Mouse (Mus musculus) limb, embryonic 10.5 days (tissue): ENCODE measurements around the gene Alkbh2. TPM values are rescaled to one million over a fixed set of nuclear protein-coding genes. Genes with fewer than 3 reads are reported as not detected.

Source experiments
- DNase-seq: peaks from one replicate; pipeline ENCODE4 v3.0.0-alpha.2; 2017; ENCODE audit warnings: low spot score
- H3K27ac ChIP-seq: fragments of 300-500 bp; sonication (generic); 2 replicates; pipeline ENCODE4 v1.5.1; 2016; ENCODE audit warnings: mild to moderate bottlenecking
- H3K27me3 ChIP-seq: fragments of 300-500 bp; sonication (generic); 2 replicates; pipeline ENCODE4 v1.6.1; 2016; ENCODE audit warnings: low read depth, mild to moderate bottlenecking; ENCODE audit not compliant: poor library complexity, severe bottlenecking
- H3K36me3 ChIP-seq: fragments of 300-500 bp; sonication (generic); 2 replicates; pipeline ENCODE4 v1.6.1; 2016; ENCODE audit warnings: mild to moderate bottlenecking, moderate library complexity
- H3K4me1 ChIP-seq: fragments of 300-500 bp; sonication (generic); 2 replicates; pipeline ENCODE4 v1.6.1; 2016
- H3K4me3 ChIP-seq: fragments of 300-500 bp; sonication (generic); 2 replicates; pipeline ENCODE4 v1.5.1; 2016; ENCODE audit warnings: mild to moderate bottlenecking, moderate library complexity
- H3K9me3 ChIP-seq: fragments of 300-500 bp; sonication (generic); replicated peaks from 2 replicates; pipeline ENCODE4 v1.6.1; 2016; ENCODE audit warnings: mild to moderate bottlenecking
- WGBS: fragments of 180-500 bp; shearing (Covaris S2); methylation state at CpG from one replicate; pipeline ENCODE4 v1.1.7; 2016; 5-methylcytosine and 5-hydroxymethylcytosine counted together
- polyA plus RNA-seq: library from polyadenylated mRNA; unstranded; fragments of >200 nt; fragmentation: Nextera tagmentation; extraction: Ambion mirVana; gene quantifications from 2 replicates; pipeline ENCODE4 v1.2.1, GENCODE M21; 2016

The Alkbh2 gene
- polyA plus RNA-seq, 1 experiment from 2014 or later = 12.9 TPM

DNA sequence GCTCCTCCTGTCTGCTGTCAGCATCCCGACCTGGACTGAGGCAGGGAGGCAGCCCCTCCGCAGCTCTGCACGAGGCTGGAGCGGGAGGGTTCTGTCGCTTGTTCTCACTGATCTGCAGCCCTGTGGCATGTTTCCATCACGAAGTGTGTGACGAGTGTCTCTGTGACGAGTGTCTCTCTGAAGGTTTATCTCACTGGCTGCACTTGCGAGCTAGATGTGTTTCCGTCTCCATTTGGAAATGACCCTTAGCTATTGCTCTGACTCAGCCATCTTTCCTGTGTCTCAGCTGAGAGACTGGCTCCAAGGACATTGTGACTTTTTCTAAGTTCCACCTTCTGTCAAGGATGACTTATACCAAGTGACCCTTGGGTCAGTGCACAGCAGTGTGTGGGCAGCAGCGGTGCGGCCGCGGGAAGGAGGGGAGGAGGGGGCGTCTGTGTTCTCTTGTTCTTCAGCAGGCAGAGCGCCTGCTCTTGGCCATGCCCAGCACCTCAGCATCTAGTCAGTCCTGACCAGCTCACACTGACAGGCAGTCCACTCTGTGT is 21.6 kb downstream of the Alkbh2 start:
- no peaks in the 10 kb centered on the region for H3K9me3 ChIP-seq
- no peak overlapping the region for H3K4me3 ChIP-seq
- no peaks in the 10 kb centered on the region for H3K27me3 ChIP-seq
- 81% methylated on average over 16 of the region's 16 CpGs for whole genome bisulfite sequencing
- no peak for DNase-seq
- peaks cover 94% of the 10 kb centered on the region for H3K36me3 ChIP-seq
- no peak overlapping the region for H3K27ac ChIP-seq
- H3K4me1 ChIP-seq = no peaks in the 10 kb centered on the region; the same call in 1 of the 2 replicates

DNA sequence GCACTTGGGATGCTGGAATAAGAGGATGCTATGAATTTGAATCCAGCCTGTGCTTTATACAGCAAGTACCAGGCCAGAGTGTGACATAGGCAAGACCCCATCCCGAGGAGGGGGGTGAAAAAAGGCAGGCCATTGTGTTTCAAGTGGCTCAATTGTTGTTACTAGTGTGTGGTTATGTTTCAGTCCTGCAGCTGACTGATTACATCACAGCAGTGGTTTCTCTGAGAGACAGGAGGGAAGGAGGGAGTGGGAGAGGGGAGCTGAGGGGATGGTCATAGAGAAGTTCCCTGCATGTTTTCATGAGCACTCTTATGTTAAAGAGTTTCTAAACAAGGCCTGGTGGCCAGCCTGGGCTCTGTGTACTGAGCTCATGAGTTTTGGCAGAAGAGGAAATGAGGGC is 25.2 kb downstream of the Alkbh2 start:
- H3K36me3 ChIP-seq = peaks cover 58% of the 10 kb centered on the region
- no peak for DNase-seq
- no peaks in the 10 kb centered on the region for H3K9me3 ChIP-seq
- H3K27ac ChIP-seq = no peak overlapping the region
- H3K27me3 ChIP-seq = no peaks in the 10 kb centered on the region
- peaks cover 17% of the 10 kb centered on the region for H3K4me1 ChIP-seq
- H3K4me3 ChIP-seq = no peak overlapping the region
- WGBS = 89% methylated on average over 1 of the region's 1 CpGs

DNA sequence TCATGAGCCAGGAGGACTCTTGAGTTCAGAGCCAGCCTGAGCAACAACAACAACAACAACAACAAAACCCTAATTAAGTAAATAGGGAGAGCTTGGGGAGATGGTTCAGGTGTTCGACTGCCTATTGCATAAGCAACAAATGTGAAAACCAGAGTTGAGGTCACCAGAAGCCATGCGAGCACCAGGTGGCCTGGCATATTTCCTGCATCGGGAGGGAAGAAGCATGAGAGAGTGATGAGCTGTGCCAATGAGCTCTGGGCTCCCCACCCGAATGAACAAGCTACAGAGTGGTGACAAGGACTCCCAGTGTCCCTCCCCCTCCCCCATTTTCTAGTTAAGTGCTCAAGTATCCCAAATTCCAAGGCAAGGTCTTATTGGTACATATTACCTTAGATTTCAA is 26.1 kb downstream of the Alkbh2 start:
- WGBS = 88% methylated on average over 4 of the region's 4 CpGs

DNA sequence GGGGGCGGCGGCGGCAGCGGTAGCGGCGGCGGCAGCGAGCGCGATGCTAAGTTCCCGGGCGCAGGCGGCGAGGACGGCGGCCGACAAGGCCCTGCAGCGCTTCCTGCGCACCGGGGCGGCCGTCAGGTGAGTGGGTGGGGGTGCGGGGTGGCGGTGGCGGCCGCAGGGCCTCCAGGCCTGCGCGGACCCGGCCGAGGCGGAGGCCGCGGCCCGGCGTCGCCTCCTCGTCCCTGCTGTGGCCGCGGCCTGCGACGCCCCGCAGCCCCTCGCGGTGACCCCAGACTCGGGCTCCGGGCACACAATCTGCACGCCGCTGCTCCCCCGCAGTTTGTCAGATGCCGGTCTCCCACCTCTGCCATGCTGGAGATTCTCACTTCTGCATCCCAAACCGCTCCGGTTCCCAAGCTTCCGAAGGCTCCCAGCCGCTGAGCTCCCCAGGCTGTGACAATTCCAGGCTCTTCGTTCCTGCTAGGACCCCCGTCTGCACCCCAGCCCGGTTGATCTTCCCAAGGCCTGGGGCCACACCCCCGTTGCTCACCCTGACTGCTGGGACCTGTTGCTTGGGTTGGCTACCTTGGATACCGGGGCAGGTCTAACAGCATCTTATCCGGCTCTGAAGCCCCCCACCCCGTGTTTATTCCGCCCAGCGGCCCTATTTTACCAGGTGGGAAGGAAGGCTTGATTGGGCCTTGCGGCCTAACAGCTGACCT is 27.5 kb downstream of the Alkbh2 start:
- no peak for DNase-seq
- H3K27ac ChIP-seq = peak overlapping the region; percentile 92

More for the DNA sequence above, 26.1 kb downstream of the Alkbh2 start:
- H3K27ac ChIP-seq = no peak overlapping the region
- peaks cover 17% of the 10 kb centered on the region for H3K4me1 ChIP-seq
- H3K4me3 ChIP-seq = no peak overlapping the region
- no peaks in the 10 kb centered on the region for H3K9me3 ChIP-seq
- no peak for DNase-seq
- peaks cover 49% of the 10 kb centered on the region for H3K36me3 ChIP-seq
- H3K27me3 ChIP-seq = no peaks in the 10 kb centered on the region

DNA sequence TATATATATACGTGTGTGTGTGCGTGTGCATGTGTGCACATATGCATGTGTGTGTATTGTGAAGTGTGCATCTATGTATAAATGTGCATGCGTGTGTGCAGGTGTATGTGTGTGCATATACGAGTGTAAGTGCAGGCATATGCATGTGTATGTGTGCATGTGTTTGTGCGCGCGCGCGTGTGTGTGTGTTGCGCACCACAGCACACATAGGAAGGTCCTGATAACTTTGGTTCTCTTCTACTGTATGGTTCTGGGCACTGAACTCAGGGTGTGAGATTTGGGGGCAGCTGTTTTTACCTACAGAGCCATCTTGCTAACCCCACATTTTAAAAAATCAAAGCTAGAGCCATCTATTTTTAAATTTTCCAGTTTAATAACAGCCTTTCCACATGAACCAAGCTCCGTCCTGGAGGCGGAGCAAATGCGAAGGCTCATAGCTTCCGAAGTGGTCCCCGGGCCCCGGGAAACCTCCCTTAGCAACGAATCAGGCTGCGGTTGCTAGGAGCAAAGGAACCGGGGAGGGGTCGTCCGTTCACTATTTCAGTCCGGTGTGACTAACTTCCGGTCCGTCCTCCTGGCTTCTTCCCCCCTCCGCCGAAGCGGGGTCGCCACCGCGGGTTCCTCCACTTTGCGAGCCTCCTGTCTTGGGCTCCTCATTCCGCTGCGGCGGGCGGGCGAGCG is 28.2 kb downstream of the Alkbh2 start:
- H3K27ac ChIP-seq = peak overlapping the region; percentile 92
- H3K36me3 ChIP-seq = peaks cover 29% of the 10 kb centered on the region
- H3K9me3 ChIP-seq = no peaks in the 10 kb centered on the region
- H3K4me1 ChIP-seq = peaks cover 17% of the 10 kb centered on the region
- peak; percentile 97 for DNase-seq
- no peaks in the 10 kb centered on the region for H3K27me3 ChIP-seq
- WGBS = 8% methylated on average over 37 of the region's 37 CpGs
- peak overlapping the region; percentile 99 for H3K4me3 ChIP-seq

More for the DNA sequence above, 27.5 kb downstream of the Alkbh2 start:
- Histone ChIP-seq H3K9me3 (no peaks in the 10 kb centered on the region), H3K27me3 (no peaks in the 10 kb centered on the region), H3K36me3 (peaks cover 36% of the 10 kb centered on the region), H3K4me1 (peaks cover 17% of the 10 kb centered on the region), H3K4me3 (peak overlapping the region; percentile 99)
- 2% methylated on average over 63 of the region's 64 CpGs for WGBS

DNA sequence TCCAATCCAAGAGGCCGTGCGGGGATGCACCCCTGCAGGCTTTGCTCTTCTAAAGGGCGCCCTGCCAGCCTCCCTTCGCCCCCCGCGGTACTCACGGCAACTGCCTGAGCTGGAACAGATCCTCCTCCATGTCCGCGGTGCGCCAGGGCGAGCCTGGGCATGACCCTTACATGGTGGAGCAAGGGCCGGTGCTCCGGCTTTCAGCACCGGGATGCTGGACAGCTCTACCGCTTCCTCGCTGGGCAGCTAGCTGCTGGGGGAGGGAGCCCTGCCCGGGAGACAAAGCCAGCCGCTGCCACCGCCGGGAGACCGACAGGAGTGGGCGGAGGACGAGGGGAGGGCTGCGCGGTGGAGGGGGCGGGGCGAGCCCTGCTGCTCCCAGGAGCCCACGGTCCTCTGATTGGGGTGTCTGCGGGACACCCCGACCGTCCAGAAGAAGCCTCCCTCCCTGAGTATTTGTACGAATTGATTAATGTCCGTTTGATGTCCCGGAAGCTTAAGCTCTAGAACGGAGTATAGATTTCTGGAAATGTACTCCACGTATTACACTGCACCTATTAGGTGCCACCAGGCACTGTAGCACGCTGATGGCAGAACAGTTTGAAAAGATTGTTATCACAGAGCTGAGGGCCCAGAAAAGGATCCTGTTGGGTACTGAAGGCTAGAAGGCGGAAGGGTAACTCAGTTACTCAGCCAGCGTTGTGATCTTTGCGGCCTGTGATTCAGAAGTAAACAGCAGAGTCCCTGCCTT is 36.8 kb downstream of the Alkbh2 start, which contains the start of gene Svop:
Svop (minus strand) TSS at position 514 of the 751 bp plus-strand sequence.
- 3% methylated on average over 40 of the region's 40 CpGs for WGBS
- peaks cover 7% of the 10 kb centered on the region; the same call in 1 of the 2 replicates for H3K27me3 ChIP-seq
- peak; percentile 90 for DNase-seq
- no peaks in the 10 kb centered on the region for H3K9me3 ChIP-seq
- H3K4me1 ChIP-seq = peaks cover 11% of the 10 kb centered on the region
- H3K27ac ChIP-seq = no peak within 1 kb of the TSS
- H3K4me3 ChIP-seq = peak within 1 kb of the TSS; percentile 40
- H3K36me3 ChIP-seq = no peaks in the 10 kb centered on the region

DNA sequence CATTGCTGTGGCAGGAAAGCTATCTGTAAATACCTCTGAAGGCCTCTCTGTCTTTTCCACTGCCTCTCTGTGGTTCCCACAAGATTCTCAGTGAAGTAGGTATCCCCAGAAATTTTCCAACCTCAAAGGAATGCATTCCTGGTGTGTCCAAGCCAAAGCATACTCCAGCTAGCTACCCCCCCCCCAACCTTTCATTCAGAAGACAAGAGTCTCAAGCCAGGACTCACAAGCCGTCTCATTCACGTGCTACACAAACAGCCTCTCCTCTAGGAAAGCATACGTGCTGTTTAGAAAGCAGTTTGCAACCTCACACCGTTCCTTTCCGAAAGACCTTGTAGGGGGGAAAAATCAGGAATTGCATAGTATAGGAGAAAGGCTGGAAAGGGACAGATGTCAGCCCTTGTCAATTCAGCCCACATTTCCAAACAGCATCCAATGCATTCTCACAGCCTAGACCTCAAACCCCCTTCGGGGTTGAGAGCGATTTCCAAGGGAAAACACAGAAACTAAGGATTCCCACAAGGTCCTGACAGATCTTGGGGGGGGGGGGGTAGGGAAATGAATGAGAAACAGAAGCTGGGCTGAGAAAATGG is 37.5 kb downstream of the Alkbh2 start:
- Histone ChIP-seq H3K4me1 (peaks cover 11% of the 10 kb centered on the region), H3K36me3 (no peaks in the 10 kb centered on the region), H3K4me3 (no peak overlapping the region), H3K9me3 (no peaks in the 10 kb centered on the region), H3K27ac (no peak overlapping the region), H3K27me3 (peaks cover 7% of the 10 kb centered on the region; the same call in 1 of the 2 replicates)
- WGBS = 29% methylated on average over 7 of the region's 7 CpGs
- DNase-seq = no peak

DNA sequence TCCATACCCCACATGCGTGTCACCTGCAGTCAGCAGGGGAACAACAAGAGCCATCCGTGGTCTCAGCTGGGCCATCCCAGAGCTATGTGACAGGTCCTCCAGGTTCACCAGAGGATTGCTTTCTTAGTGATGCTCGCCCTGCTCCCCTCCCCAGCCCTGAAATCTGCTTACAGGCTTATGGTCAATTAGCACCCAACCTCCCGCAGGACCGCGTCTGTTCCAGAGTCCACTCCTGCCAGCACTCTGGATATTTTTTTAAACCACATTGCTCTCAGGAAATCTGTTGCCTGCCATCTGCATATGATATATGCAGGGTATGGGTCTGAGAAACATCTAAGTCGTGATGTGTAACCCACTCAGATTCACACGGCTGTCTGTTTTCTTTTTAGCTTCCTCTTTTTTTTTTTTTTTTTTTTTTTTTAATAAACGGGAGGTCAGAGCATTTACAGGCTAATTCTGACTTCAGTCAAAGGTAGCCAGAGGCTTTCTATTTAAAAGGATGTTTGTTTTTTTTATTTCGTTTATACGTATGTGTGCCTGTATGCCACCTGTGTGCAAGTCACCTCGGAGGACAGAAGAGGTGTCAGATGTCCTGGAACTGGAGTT is 40.0 kb downstream of the Alkbh2 start:
- H3K27me3 ChIP-seq = peaks cover 7% of the 10 kb centered on the region; the same call in 1 of the 2 replicates
- 82% methylated on average over 12 of the region's 12 CpGs for WGBS
- H3K4me1 ChIP-seq = peaks cover 11% of the 10 kb centered on the region
- H3K27ac ChIP-seq = no peak overlapping the region
- H3K36me3 ChIP-seq = no peaks in the 10 kb centered on the region
- no peak for DNase-seq
- H3K9me3 ChIP-seq = no peaks in the 10 kb centered on the region
- no peak overlapping the region for H3K4me3 ChIP-seq

DNA sequence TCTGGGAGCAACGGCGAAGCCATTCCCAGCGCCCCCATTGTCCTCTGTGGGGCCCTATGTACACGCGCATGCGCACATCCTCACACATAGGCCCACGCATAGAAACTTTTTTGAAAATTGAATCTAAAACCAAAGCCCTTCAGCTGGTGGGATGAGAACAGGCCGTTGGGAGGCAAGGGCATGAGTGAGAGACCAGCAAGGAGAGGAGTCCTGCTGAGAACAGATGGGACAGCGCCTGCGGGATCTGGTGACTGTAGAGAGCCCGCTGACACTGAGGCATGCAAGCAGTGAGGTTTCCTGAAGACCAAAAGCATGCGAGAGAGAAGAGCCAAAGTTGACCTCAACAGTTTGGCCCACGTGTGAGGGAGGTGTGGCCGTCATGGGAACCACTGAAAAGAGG is 42.5 kb downstream of the Alkbh2 start:
- H3K27me3 ChIP-seq = no peaks in the 10 kb centered on the region
- no peak overlapping the region for H3K4me3 ChIP-seq
- H3K9me3 ChIP-seq = no peaks in the 10 kb centered on the region
- 80% methylated on average over 14 of the region's 14 CpGs for WGBS
- no peak overlapping the region for H3K27ac ChIP-seq
- H3K4me1 ChIP-seq = no peaks in the 10 kb centered on the region
- no peaks in the 10 kb centered on the region for H3K36me3 ChIP-seq
- no peak for DNase-seq

DNA sequence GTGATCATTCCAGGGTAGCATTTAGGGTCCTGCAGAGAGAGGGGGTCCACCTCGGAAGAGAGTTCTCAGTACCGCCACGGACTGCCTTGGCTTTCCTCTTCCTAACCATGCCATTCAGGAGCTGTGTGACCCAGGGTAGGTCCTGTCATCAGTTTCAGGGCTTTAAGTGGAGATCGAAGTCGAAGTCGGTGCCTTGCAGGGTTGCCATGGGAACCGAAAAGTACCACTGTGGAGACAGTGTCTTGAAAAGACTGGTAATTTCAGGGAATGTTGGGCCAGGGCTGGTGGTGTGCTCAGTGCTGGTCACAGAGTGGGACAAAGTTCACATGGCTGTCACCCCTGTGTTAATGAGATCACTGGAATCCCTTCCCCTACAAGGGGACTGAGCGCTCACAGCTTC is 51.0 kb downstream of the Alkbh2 start:
- no peak overlapping the region for H3K27ac ChIP-seq
- H3K27me3 ChIP-seq = no peaks in the 10 kb centered on the region
- no peak overlapping the region for H3K4me3 ChIP-seq
- no peaks in the 10 kb centered on the region for H3K9me3 ChIP-seq
- no peak for DNase-seq
- H3K36me3 ChIP-seq = no peaks in the 10 kb centered on the region
- peaks cover 3% of the 10 kb centered on the region; the same call in 1 of the 2 replicates for H3K4me1 ChIP-seq
- 76% methylated on average over 8 of the region's 8 CpGs for WGBS
